Mouse (Mus musculus) adipocyte (in vitro differentiated cells): Measurements from ENCODE around the gene Dio3.

ENCODE experiments used
- DNase-seq: peaks from one replicate; pipeline ENCODE4 v3.0.0-alpha.2; 2016; ENCODE audit warnings: low spot score

Gene Dio3

DNA sequence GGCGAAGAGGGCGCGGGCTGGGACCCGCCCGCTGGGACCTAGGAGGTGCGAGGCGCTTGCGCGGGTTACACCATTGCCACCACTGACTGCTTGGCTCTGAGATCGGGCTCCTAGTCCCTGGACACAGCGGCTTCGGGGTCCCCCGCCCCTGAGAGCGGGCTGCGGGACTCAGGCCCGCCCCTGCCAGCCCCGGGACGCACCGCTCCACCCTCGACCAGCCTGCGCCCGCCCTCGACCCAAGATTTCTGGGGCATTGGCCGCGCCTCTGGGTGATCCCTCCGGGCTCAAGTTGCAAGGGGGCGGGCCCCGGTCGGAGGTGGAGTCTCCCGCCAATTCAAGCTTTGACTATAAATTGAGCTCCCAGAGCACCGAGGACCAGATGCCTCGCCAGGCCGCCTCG lies at the start of gene Dio3:
Gene Dio3 (plus strand): TSS at position 216 of the 400 bp plus-strand sequence.
- DNase-seq: no peak

DNA sequence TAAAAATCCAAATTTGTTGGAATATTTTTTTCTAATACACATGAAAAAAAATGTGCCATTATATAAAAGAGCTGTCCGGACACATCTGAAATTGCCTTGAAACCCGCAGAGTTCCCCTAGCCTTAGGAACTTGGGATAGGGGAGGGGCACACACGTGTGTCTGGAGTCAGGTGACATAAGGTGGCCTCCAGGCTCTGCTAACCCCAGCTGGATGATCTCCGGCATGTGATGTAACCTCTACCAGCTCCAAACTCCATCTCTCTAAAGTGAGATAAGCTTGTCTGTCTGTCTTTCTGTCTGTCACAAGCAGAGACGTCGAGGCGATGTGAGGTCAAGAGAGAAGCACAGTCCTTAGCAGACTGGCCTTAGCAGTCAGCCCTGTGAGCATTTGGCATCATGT lies 48.6 kb upstream of the Dio3 start:
- no peak for DNase-seq

DNA sequence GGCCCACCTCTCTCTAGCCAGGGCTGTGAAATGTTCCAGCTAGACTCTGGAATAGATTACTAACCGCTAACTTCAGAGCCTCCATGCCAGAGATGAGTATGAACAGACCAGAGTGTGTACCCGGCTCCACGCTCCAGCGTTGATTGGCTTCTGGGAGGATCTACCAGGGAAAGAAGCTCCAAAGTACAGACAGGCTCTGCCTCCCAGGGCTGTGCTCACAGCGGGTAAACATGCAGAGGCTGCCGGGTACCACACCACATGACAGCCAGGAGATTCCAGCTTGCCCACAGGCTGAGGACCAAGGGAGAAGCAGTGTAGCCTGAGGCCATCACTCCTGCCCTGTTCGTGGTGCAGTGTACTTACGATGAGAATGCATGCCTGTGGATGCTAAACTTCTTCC lies 48.1 kb upstream of the Dio3 start:
- DNase-seq: no peak

DNA sequence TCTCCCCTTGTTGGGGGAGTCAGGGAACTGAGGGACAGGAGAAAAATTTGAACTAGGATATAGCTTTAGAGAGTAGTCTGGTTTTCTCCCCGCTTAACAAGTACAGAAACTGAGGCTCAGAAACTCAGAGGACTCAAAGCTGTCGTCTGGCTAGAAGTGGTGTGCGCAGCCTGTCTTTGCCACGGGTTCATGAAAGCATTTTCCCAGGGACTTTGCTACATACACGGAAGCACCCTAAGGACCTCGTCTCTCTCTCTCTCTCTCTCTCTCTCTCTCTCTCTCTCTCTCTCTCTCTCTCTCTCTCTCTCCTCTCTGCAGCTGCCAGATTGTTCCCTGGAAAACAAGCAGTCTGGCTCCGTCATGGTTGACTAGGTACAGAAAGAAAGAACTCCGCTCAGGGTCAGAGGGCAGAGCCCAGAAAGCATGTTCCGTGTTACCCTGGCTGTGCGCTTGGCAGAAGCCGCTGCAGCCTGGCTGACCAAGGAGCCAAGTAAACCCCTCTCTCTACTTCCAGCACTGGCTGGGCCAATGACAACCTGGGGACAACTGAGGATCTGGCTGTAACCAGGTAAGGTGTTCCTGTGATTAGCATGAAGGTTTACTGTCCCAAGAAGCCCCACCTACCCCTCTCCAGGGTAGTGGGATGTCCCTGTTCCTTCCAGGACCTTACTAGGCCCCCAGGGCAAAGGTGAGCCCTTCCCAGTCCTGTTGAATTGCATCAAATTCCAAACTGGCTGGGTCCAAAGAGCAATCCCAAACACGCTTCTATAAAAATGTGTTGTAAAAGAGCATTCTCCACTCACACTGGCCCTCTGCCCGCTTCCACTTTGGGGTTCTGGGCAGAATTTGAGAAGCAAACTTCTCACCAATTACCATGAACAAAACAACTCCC lies 46.9 kb upstream of the Dio3 start:
- DNase-seq: no peak

DNA sequence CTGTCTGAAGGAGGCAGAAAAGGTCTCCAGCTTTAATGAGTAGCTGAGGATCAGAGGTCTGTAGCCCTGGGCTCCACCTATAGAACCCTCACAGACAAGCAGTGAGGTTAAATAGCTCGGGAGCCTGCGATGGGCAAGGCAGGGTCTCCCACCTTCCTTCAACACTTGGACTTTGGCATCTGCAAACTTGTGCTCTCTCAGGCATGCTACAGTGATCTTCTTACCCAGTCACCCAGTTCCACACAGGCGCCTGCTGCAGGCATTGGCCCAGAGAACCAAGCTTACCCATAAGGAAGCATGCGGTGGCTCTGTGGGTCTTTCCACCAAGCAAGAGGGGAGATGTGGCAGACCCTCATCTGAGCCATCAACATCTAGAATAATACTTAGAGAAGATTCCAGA lies 43.0 kb upstream of the Dio3 start:
- DNase-seq: no peak

DNA sequence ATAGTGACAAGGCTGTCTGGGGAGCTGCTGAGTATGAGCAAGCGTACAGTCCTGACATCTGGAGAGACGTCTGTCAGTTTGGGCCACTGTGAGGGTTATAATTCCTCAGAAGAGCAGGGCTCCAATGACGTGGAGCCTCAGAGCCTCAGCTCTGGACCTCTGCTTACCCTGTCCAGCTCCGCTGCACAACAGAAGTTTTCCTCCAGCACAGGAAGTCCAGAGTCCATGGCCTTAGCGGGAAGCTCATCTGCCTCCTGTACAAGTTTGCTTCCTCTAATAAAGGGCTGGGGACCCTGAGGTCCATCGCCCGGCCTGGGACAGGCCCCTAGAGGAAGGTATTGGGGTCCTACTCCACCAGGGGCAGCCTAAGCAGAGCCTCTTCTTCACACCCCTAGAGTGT lies 41.8 kb upstream of the Dio3 start:
- DNase-seq: no peak

DNA sequence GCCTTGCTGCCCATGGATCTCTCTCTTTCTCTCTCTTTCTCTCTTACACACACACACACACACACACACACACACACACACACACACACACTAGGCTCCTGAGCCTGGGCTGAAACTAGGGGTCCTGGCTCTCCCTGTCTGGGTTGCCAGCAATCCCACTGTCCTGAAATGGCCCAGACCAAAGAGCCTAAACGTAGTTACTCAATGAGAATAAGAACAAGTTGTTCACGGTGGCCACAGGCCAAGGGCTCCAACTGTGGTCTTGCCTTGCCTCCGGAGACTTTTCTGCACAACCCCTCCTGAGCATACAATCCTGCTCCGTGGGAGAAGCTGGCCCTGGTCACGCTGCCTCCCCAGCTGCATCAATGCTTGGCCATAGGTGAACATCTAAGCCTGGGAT lies 39.5 kb upstream of the Dio3 start:
- DNase-seq: no peak

DNA sequence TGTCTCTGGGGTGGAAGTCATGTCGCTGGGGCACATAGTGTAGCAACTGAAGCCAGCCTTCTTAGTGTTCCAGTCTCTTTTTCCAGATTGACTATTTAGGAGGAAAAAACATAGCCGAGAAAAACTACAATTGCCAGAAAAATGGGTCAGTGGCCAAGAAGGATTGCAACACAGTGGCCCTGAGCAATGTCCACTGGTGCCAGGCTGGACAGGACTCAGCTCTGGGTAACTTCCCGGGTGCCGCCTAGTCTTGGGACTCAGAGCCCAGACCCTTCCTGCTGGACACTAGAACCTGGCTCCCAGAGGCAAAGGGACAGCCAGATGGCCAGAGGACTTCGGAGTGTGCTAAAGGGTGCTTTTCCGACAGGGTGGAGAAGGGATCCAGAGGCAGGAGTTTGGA lies 34.3 kb upstream of the Dio3 start:
- DNase-seq: peak; percentile 91

DNA sequence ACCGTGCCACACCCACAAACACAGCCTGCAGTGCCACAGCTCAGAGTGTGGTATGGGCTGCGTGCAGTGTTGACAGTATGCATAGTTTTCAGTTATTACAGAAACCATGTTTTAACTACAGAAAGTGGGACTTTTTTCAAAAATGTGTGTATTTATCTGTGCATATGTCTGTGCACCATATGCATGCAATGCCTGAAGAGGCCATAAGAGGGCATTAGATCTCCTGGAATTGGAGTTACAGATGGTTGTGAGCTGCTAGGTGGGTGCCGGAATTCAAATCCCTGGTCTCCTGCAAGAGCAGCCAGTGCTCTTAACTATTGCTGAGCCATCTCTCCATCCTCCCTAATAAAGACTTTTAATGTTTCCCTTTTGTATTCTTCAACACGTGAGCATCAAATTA lies 33.4 kb upstream of the Dio3 start:
- DNase-seq: no peak

DNA sequence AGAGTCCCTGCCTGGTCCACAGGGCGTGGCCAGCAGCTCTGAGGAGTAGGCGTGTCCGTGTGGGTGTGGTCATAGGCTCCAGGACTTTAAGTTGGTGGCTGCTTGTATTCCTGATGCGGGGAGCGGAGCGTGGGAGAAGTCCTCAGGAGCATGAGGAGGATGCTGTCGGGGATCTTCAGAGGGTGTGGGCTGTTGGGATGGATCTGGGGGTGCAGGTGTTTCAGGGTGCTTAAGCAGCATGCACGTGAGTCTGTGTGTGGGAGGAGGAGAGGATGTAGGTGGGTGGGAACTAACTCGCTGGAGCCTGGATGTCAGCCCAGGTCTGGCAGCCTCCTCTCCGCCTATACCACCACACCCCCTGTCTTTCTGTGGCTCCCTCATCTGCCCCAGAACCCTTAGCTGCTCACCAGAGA lies 26.7 kb upstream of the Dio3 start:
- DNase-seq: no peak

DNA sequence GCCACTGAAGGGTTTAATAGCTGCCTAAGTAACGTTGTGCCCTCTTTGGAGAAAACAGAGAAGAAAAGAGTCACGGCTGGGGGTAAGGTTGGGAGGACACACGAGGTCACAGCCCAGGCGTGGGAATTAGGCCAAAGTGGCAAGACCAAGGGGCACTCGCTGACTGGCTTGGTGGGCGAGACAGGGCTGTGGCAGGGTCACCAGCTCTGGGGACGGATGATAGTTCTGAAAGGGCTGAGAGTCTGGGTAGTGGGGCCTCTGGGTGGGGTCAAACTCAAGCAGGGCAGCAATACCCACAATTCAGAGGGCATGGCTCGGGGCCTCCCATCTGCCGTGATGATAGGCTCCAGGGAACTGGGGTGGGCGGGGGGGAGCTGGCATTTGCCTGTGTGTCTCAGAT lies 23.1 kb upstream of the Dio3 start:
- DNase-seq: no peak

DNA sequence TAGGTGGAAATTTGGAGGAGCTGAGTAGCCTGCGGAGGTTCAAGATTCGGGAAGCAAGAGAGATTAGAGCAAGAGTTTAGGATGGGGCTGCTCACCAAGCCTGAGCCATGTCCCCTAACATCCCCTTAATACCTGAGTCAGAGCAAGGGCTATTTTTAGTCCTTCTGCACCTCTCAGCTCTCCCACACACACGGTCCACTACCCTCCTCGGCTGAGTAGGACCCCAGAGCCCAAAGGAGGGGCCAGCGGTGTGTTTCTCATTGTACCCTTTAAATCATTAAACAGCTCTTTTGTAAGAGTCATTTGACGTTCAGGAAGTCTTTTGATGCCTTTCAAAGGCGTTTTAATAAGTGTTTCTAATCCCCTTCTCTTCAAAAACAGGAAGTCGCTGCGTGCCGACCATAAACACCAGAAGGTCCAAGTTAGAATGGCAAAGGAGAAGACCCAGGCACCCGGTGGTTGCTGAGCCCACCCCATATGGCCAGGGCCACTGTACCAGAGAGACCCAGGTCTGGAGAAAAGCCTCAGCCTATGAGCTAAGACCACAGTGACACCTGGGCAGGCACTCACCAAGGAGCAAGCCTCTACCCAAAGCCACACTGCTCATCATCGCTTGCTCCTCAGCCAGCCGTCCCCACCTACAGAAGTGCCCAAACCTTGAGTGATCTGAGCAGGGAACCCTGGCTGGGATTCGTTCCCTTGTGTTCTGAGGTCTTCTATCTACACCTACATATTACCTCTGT lies 22.2 kb upstream of the Dio3 start:
- no peak for DNase-seq

DNA sequence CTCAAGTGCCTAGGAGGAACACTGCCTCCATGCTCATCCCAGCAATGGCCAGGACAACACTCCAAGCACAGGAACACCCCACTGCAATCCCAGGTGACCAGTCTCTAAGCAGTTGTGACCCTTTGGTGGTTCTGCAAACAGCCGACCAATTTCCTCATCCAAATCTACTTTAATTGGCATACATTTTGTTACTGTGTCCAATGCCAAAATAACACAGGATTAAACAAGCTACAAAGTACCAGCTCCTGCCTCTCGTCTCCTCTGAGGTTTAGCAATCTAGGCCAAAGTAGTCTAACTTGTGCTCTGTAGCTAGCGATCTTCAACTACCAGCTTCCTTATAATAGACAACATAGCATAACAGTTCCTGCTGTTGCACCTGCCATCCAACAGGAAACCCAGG lies 10.6 kb upstream of the Dio3 start:
- peak; percentile 68 for DNase-seq

DNA sequence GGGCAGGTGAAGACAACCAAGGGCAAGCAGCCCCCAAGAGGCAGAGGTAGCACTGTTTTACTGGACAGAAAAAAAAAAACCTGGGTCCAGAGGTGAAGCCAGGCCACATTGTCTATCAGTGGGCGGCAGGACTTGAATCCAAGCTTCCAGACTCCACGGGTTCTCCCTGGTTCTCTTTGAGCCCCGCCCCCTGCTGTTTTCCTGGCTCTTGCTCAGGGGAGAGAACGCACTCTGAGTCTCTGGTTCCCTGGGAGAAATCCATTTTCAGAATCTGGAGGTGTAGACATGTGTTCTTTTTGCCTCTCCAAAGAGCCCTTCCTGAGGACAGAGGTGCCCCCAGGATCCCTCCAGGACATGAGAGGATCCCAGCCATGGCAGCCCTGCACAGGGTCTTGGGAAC lies 9.2 kb upstream of the Dio3 start:
- DNase-seq: peak; percentile 8

DNA sequence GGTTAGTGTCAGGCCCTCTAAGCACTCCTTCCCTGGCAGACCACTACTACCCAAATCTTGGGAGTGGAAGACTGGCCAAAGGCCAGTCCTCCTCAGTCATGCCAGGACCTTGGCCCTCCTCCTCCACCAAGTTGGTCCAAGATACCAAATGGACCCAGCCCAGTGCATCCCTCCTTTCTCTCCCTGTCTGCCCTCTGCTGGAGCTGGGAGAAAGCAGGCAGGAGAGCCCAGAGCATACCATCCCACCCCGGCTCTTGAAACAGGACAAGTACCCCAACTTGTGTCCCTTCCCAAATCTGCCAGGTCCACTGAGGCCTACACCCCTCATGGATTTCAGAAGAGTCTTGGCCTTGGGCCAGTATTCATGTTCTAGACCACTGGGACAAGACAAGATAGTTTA lies 2.8 kb upstream of the Dio3 start:
- peak; percentile 20 for DNase-seq

DNA sequence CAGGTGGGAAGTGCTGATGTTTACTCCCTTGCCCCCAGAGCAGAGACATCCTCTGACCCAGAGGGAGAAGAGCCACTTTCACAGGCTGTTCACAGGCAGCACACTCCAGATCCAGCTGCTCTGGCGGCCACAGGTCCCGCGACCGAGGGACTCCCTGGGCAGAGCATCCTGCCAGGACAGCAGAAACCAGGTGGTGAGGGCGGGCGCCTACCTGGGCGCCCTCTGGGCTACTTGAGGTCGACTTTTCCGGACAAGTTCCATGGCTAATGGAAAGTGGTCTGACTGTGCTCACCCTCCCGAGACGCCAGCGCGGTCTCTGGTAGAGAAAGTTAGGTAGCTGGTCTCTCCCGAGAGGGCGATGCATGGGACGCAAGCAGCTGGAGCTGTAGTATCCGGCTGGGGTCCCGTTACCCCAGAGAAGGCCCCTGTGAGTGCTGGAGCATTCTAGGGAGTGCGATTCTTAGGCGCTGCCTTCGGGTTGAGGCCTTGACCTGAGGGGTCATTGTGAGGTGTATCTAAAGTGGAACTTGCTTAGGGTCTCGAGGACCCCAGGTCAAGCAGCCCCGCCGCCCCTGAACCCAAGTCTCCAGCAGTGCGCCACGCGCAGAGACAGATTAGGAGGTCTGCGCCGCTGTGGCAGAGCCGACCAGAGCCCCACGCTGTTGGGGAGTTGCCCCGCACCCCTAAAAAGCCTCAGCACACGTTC lies 1.5 kb upstream of the Dio3 start:
- DNase-seq: no peak

DNA sequence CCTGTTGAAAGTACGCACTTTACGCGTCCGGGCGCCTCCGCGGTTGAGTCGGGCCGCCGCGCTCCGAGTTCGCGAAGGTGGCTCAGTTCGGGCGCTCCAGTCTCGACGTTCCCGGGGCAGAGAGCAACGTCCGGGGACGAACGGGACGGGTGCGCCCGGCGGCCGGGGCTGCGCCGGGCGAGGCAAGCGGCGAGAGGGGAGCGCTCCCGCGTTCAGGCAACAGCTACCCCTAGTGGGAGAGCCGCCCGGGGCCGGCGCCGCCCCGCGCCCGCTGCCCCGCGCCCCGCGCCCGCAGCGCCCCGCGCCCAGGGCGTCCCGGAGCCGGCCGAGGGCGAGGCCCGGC lies 932 bp upstream of the Dio3 start:
- DNase-seq: no peak

DNA sequence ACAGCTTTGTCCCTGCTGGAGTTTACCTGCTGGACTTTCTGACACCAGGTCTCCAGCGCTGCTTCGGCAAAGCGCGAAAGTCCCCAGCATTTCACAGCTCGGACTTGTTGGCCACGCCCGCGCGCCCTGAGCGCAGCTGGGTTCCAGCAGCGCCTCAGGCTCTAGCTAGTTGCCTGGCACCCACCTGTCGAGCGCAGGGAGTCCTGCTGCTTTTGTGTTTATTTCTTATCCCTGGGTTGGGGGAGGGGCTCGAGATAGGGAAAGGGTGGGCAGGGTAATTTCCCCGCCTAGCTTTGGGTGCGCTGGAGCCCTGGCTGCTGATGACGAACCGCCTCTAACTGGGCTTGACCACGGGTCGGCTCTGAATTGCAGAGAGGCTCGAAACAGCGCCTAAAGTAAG lies 1.5 kb downstream of the Dio3 start:
- no peak for DNase-seq

DNA sequence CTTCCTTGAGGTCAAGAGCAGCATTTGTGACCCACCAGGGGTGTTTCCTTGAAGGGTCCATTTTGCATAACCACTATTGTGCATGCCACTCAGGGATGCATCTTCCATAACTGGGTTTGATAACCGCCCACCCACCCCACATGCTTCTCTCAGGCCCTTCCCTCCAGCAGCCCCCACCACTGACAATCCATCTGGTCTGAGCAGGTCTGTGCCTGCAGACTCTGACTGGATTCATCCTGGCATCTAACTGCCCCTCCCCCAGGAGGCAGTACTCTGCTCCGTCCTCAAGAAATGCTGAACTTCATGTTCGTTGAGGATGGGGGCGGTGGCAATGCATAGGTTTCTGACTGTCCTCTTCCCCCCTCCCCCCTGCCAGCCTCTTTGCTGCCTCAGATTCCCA lies 4.9 kb downstream of the Dio3 start:
- DNase-seq: no peak

DNA sequence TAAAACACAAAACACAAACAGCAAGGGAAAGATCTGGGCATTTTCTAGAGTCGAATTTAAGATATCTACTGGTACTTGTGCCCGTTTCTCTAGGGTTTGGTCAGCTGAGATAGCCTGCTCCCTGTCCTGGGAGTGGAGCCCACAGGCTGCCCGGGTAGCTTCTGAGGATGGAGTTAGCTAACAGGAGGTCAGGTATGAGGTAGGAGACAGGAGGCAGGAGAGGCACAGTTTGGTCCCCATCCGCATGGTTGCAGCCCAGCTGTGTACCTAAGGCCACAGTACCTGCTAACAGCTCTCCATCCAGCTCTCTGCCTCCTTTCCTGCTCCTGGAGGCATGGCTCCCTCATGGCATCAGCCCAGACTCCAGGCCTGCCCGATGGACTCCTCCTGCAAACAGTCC lies 13.9 kb downstream of the Dio3 start:
- DNase-seq: no peak

DNA sequence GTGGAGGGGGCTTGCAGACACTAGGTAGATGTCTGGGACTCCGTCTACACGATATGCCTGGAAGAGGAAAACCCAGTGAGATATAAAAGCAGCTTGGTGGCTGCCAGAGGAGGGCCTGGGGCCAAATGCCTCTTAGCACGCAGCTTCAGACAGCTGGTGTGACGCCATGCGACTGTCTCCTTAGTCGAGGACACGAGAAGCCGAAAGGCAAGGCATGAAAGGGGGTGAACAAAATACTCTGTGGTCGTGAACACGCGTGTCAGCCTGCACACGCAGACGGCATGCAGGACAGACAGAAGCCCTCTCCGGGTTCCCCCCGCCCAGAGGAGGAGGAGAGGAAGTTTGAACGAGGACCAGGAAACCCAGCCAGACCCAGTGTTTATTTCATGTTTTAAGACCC lies 16.0 kb downstream of the Dio3 start:
- no peak for DNase-seq

DNA sequence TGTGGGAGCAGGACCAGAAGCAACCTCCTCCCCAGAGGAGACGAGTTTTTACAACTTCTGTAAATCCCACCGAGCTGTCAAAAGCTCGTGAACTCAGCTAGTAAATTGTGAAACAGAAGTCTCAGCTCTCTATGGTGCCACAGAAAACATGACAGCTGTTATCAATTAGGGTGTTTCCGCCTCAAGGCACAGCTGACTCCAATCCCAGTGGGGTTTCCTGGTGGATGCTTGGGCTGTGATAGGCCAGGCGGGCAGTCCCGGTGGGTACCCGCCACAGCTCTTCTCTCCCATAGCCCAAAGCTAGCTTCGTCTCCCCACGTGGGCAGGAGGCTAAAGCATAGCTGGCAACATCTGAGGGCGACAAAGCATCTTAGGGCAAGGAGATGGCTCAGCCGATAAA lies 19.8 kb downstream of the Dio3 start:
- no peak for DNase-seq

DNA sequence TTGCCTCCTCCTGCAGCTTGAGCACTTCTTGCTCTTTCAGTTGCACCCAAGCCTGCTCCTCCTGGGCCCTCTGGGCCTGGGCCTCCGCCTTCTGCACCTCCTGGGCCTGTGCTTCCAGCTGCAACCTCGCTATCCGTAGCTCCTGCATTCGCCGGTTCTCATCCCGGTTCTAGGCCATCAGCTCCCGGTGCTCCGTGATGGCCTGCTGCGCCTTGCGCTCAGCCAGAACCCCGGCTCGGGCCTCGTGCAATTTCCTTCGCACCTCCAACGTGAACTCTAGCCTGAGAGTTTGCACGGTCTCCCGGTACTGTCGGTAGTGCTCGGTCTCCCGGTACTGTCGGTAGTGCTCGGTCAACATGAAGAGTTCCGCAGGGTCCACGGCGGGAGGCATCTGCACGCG lies 40.8 kb downstream of the Dio3 start:
- no peak for DNase-seq
